Mouse (Mus musculus) limb, embryonic 10.5 days (tissue): ENCODE results near the gene Gm10837. TPM values are rescaled to one million over a fixed set of nuclear protein-coding genes. Genes with fewer than 3 reads are reported as not detected.
A peak's percentile ranks its signal among the peaks of the same experiment; 100 is the strongest.
"Not testable (repeated sequence)": the region's sequence is repeated elsewhere in the genome, so short reads cannot be mapped to it uniquely, and the experiment has no call there.

ENCODE experiments used
- DNase-seq: peaks from one replicate; pipeline ENCODE4 v3.0.0-alpha.2; 2017; ENCODE audit warnings: low spot score
- H3K27ac ChIP-seq: fragments of 300-500 bp; sonication (generic); 2 replicates; pipeline ENCODE4 v1.5.1; 2016; ENCODE audit warnings: mild to moderate bottlenecking
- H3K27me3 ChIP-seq: fragments of 300-500 bp; sonication (generic); 2 replicates; pipeline ENCODE4 v1.6.1; 2016; ENCODE audit warnings: low read depth, mild to moderate bottlenecking; ENCODE audit not compliant: poor library complexity, severe bottlenecking
- H3K36me3 ChIP-seq: fragments of 300-500 bp; sonication (generic); 2 replicates; pipeline ENCODE4 v1.6.1; 2016; ENCODE audit warnings: mild to moderate bottlenecking, moderate library complexity
- H3K4me1 ChIP-seq: fragments of 300-500 bp; sonication (generic); 2 replicates; pipeline ENCODE4 v1.6.1; 2016
- H3K4me3 ChIP-seq: fragments of 300-500 bp; sonication (generic); 2 replicates; pipeline ENCODE4 v1.5.1; 2016; ENCODE audit warnings: mild to moderate bottlenecking, moderate library complexity
- H3K9me3 ChIP-seq: fragments of 300-500 bp; sonication (generic); replicated peaks from 2 replicates; pipeline ENCODE4 v1.6.1; 2016; ENCODE audit warnings: mild to moderate bottlenecking
- WGBS: fragments of 180-500 bp; shearing (Covaris S2); methylation state at CpG from one replicate; pipeline ENCODE4 v1.1.7; 2016; 5-methylcytosine and 5-hydroxymethylcytosine counted together
- polyA plus RNA-seq: library from polyadenylated mRNA; unstranded; fragments of >200 nt; fragmentation: Nextera tagmentation; extraction: Ambion mirVana; gene quantifications from 2 replicates; pipeline ENCODE4 v1.2.1, GENCODE M21; 2016

The Gm10837 gene
- polyA plus RNA-seq: not detected in 2 replicates

- H3K4me3 ChIP-seq: peak within 1 kb of the TSS; percentile 53
- peaks cover 43% of the 10 kb centered on the region for H3K4me1 ChIP-seq
- peaks cover 50% of the 10 kb centered on the region for H3K27me3 ChIP-seq
- no peaks in the 10 kb centered on the region for H3K9me3 ChIP-seq
- H3K27ac ChIP-seq: peak within 1 kb of the TSS; percentile 82
- under 1% methylated on average over 51 of the region's 51 CpGs for WGBS
- peak; percentile 66 for DNase-seq
- H3K36me3 ChIP-seq: no peaks in the 10 kb centered on the region
These were observed at the start of gene Gm10837 for GRCm38 (mm10) chr14:122490441-122491328. TSS of gene Gm10837 (plus strand) at chr14:122490586.

- Histone ChIP-seq H3K36me3 (no peaks in the 10 kb centered on the region), H3K27ac (peak overlapping the region; percentile 86), H3K4me1 (peaks cover 52% of the 10 kb centered on the region), H3K27me3 (peaks cover 57% of the 10 kb centered on the region), H3K9me3 (no peaks in the 10 kb centered on the region), H3K4me3 (peak overlapping the region; percentile 59)
- peak; percentile 63 for DNase-seq
- 4% methylated on average over 29 of the region's 29 CpGs for WGBS
These were observed 40.5 kb upstream of the Gm10837 start for GRCm38 (mm10) chr14:122449601-122450495.

- peak within 1 kb of the TSS; percentile 59 for H3K4me3 ChIP-seq
- H3K9me3 ChIP-seq: no peaks in the 10 kb centered on the region
- peak within 1 kb of the TSS; percentile 86 for H3K27ac ChIP-seq
- no peaks in the 10 kb centered on the region for H3K36me3 ChIP-seq
- peaks cover 53% of the 10 kb centered on the region for H3K27me3 ChIP-seq
- peak; percentile 80 for DNase-seq
- peaks cover 53% of the 10 kb centered on the region for H3K4me1 ChIP-seq
- under 1% methylated on average over 59 of the region's 59 CpGs for WGBS
These were observed 39.6 kb upstream of the Gm10837 start, which contains the start of gene Gm5089 for GRCm38 (mm10) chr14:122450496-122451382. TSS of gene Gm5089 (minus strand) at chr14:122451115.

- WGBS: 62% methylated on average over 5 of the region's 5 CpGs
- peak overlapping the region; percentile 86; the same call in 1 of the 2 replicates for H3K27ac ChIP-seq
- no peak for DNase-seq
- peaks cover 53% of the 10 kb centered on the region for H3K4me1 ChIP-seq
- H3K36me3 ChIP-seq: no peaks in the 10 kb centered on the region
- no peaks in the 10 kb centered on the region for H3K9me3 ChIP-seq
- H3K27me3 ChIP-seq: peaks cover 52% of the 10 kb centered on the region
- H3K4me3 ChIP-seq: peak overlapping the region; percentile 59
These were observed 38.7 kb upstream of the Gm10837 start for GRCm38 (mm10) chr14:122451551-122452145.

- H3K4me1 ChIP-seq: peaks cover 53% of the 10 kb centered on the region
- peak overlapping the region; percentile 40 for H3K4me3 ChIP-seq
- H3K27ac ChIP-seq: peak overlapping the region; percentile 85
These were observed 37.5 kb upstream of the Gm10837 start for GRCm38 (mm10) chr14:122452701-122453387.

GRCm38 (mm10) chr14:122453388-122453995 lies 36.9 kb upstream of the Gm10837 start:
- WGBS: 4% methylated on average over 32 of the region's 32 CpGs
- Histone ChIP-seq H3K27ac (peak overlapping the region; percentile 85), H3K27me3 (peaks cover 44% of the 10 kb centered on the region), H3K4me1 (peaks cover 53% of the 10 kb centered on the region), H3K9me3 (no peaks in the 10 kb centered on the region), H3K4me3 (peak overlapping the region; percentile 40), H3K36me3 (no peaks in the 10 kb centered on the region)
- peak; percentile 85 for DNase-seq

More at GRCm38 (mm10) chr14:122452701-122453387, 37.5 kb upstream of the Gm10837 start:
- Histone ChIP-seq H3K9me3 (no peaks in the 10 kb centered on the region), H3K36me3 (no peaks in the 10 kb centered on the region), H3K27me3 (peaks cover 50% of the 10 kb centered on the region)
- WGBS: 28% methylated on average over 13 of the region's 13 CpGs
- DNase-seq: peak; percentile 52

GRCm38 (mm10) chr14:122453996-122454738 lies 36.2 kb upstream of the Gm10837 start:
- Histone ChIP-seq H3K27me3 (peaks cover 38% of the 10 kb centered on the region), H3K36me3 (peaks cover 3% of the 10 kb centered on the region), H3K9me3 (no peaks in the 10 kb centered on the region), H3K4me3 (peak overlapping the region; percentile 40), H3K27ac (peak overlapping the region; percentile 85), H3K4me1 (peaks cover 53% of the 10 kb centered on the region)
- DNase-seq: peak; percentile 40
- WGBS: 13% methylated on average over 12 of the region's 12 CpGs

- H3K4me3 ChIP-seq: no peak overlapping the region
- peaks cover 30% of the 10 kb centered on the region for H3K27me3 ChIP-seq
- H3K36me3 ChIP-seq: peaks cover 9% of the 10 kb centered on the region
- H3K4me1 ChIP-seq: peaks cover 50% of the 10 kb centered on the region
- no peaks in the 10 kb centered on the region for H3K9me3 ChIP-seq
- 71% methylated on average over 10 of the region's 10 CpGs for WGBS
- no peak for DNase-seq
- no peak overlapping the region for H3K27ac ChIP-seq
These were observed 35.4 kb upstream of the Gm10837 start for GRCm38 (mm10) chr14:122454901-122455561.

- Histone ChIP-seq H3K27ac (no peak overlapping the region), H3K9me3 (no peaks in the 10 kb centered on the region), H3K4me1 (peaks cover 49% of the 10 kb centered on the region), H3K36me3 (peaks cover 9% of the 10 kb centered on the region), H3K27me3 (peaks cover 24% of the 10 kb centered on the region), H3K4me3 (no peak overlapping the region)
- DNase-seq: no peak
- WGBS: 66% methylated on average over 4 of the region's 4 CpGs
These were observed 34.8 kb upstream of the Gm10837 start for GRCm38 (mm10) chr14:122455562-122455958.

- not testable (repeated sequence) for DNase-seq, H3K27ac ChIP-seq, H3K36me3 ChIP-seq, H3K9me3 ChIP-seq, H3K4me3 ChIP-seq
- peaks cover 39% of the 10 kb centered on the region for H3K4me1 ChIP-seq
- whole genome bisulfite sequencing: 92% methylated on average over 12 of the region's 12 CpGs
- H3K27me3 ChIP-seq: peaks cover 20% of the 10 kb centered on the region
These were observed 31.1 kb upstream of the Gm10837 start for GRCm38 (mm10) chr14:122459332-122459731.
